Mouse (Mus musculus): ENCODE data around the gene Dbil5.
A peak's percentile ranks its signal among the peaks of the same experiment; 100 is the strongest.

DNA sequence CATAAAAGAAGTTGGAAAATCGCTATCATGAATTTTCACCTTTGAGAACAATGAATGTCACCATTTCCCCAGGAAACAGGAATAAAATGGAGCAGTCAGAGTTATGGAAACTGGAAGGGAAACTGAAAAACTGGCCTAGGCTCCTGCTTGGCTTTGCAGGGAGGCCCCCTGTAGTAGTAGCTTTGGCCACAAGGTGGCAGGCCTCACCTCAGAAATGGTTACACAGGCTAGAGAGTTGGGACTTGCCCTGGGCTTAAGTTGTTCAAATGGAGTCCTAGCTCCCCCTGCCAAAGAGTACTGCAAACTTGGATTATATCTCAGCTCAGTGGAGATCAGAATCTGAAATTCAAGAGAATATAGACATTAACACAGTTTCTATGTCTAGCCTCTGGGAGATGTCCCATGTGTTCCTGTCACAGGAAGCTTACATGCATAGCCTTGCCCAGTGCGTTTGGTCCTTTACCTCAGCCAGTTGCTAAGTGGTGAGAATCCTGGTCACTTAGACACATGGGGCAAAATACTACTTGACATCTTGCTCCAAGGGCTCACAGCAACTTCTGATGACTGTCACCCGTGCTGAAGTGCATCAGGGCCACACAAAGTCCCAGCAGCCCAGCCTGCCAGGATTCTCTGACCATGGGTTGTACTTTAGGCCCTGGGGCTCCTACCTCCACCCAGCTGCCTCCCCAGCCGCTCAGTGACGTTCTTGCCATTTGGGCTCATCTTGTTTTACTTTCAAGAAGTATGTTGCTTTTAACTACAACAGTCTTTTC is 35.9 kb downstream of the Dbil5 start:
- TF ChIP-seq HCFC1 (IDR thresholded peaks at IDR 0.05; ENCODE audit: borderline replicate concordance, insufficient read depth, low read length) (no peak), ZC3H11A (IDR thresholded peaks at IDR 0.05; ENCODE audit: borderline replicate concordance, low read depth, low read length) (peak; percentile 85), MAFK (IDR thresholded peaks at IDR 0.05; ENCODE audit: insufficient read depth, low read depth, low read length) (no peak), CHD2 (IDR thresholded peaks at IDR 0.05; ENCODE audit: low read depth, low read length) (no peak), ZNF384 (IDR thresholded peaks at IDR 0.05; ENCODE audit: low read depth, low read length) (no peak)
